In genomic region chr4:123819093-123819610, GRCm38 (mm10) we compare ENCODE assay signal across 13 mouse cellular contexts. TPM values are rescaled to one million over a fixed set of nuclear protein-coding genes. Genes with fewer than 3 reads are reported as not detected.
DNase-seq lines count a peak whose midpoint lies in the region; ATAC-seq and TF ChIP-seq lines count a peak whose summit lies in the region.
"Had no signal": no experiment of that assay in that cellular context is flagged by ENCODE, and none has a peak within 500 bp of the region (broad histone marks: within the 10 kb centered on the region; RNA-seq: fewer than 3 reads in every experiment).

No protein-coding gene starts in this region.

- ATAC-seq in midbrain, embryonic 15.5 days (replicated peaks) = no peak
- no peak for ATAC-seq in limb, embryonic 11.5 days (ENCODE audit: insufficient number of reproducible peaks, low FRiP score, low TSS enrichment, low read depth)

- no peak overlapping the region for H3K4me2 ChIP-seq in midbrain, embryonic 15.5 days
- no peak overlapping the region for H3K4me2 ChIP-seq in limb, embryonic 11.5 days (ENCODE audit: low read depth, severe bottlenecking)
- H3K4me2 ChIP-seq: liver, embryonic 15.5 days had no signal

- no peak for DNase-seq in gastrocnemius, adult 2 months
- DNase-seq in gastrocnemius, postnatal 36 days = no peak
- peak; percentile 12 for DNase-seq in midbrain, embryonic 10.5 days (ENCODE audit: low spot score)
- DNase-seq in limb, embryonic 11.5 days (ENCODE audit: low spot score) = peak; percentile 23
- peak; percentile 11 for DNase-seq in telencephalon, adult 2 months (ENCODE audit: low read depth, low spot score)
- no peak for DNase-seq in thymus, postnatal 14 days
- DNase-seq in thymus, postnatal 10 days (ENCODE audit: low spot score in 2 of 2) = no peak

- no peak overlapping the region for H3K9ac ChIP-seq in midbrain, embryonic 15.5 days
- no peak overlapping the region for H3K9ac ChIP-seq in limb, embryonic 11.5 days (ENCODE audit: low read length)
- H3K9ac ChIP-seq: liver, embryonic 15.5 days had no signal

- peak; percentile 3; the same call in 1 of the 2 replicates for TF ChIP-seq CTCF in gastrocnemius, adult 2 months (IDR thresholded peaks at IDR 0.05)

- H3K4me3 ChIP-seq in gastrocnemius, adult 2 months = no peak overlapping the region
- H3K4me3 ChIP-seq in midbrain, embryonic 10.5 days = no peak overlapping the region
- H3K4me3 ChIP-seq in midbrain, embryonic 15.5 days = no peak overlapping the region
- H3K4me3 ChIP-seq in limb, embryonic 11.5 days (ENCODE audit: low read depth, low read length) = no peak overlapping the region
- H3K4me3 ChIP-seq: liver, embryonic 15.5 days had no signal

- intact Hi-C loops in gastrocnemius, adult 2 months (cut with DNase I) = no loop called here
- intact Hi-C loops in gastrocnemius, postnatal 36 days (cut with DNase I) = no loop called here

- no peaks in the 10 kb centered on the region for H3K9me3 ChIP-seq in midbrain, embryonic 10.5 days (replicated peaks)
- no peaks in the 10 kb centered on the region for H3K9me3 ChIP-seq in midbrain, embryonic 15.5 days
- H3K9me3 ChIP-seq in limb, embryonic 11.5 days (ENCODE audit: control insufficient read depth, low read length) = no peaks in the 10 kb centered on the region
- H3K9me3 ChIP-seq: G1E; liver, embryonic 15.5 days had no signal

- whole genome bisulfite sequencing in midbrain, embryonic 10.5 days = 46% methylated on average over 4 of the region's 4 CpGs
- 44% methylated on average over 4 of the region's 4 CpGs for WGBS in midbrain, embryonic 15.5 days
- 42% methylated on average over 4 of the region's 4 CpGs for WGBS in limb, embryonic 11.5 days

- H3K27ac ChIP-seq in gastrocnemius, adult 2 months = no peak overlapping the region
- no peak overlapping the region; the same call in 1 of the 2 replicates for H3K27ac ChIP-seq in midbrain, embryonic 10.5 days (replicated peaks)
- no peak overlapping the region for H3K27ac ChIP-seq in midbrain, embryonic 15.5 days
- no peak overlapping the region for H3K27ac ChIP-seq in limb, embryonic 11.5 days (replicated peaks; ENCODE audit: low read depth, low read length)
- H3K27ac ChIP-seq: liver, embryonic 15.5 days had no signal

- no peaks in the 10 kb centered on the region for H3K27me3 ChIP-seq in midbrain, embryonic 10.5 days (ENCODE audit: low read depth, poor library complexity, severe bottlenecking)
- H3K27me3 ChIP-seq in midbrain, embryonic 15.5 days (replicated peaks) = no peaks in the 10 kb centered on the region
- H3K27me3 ChIP-seq in limb, embryonic 11.5 days (ENCODE audit: control insufficient read depth, insufficient read depth, low read length) = no peaks in the 10 kb centered on the region
- H3K27me3 ChIP-seq: liver, embryonic 15.5 days had no signal

- no peaks in the 10 kb centered on the region for H3K36me3 ChIP-seq in midbrain, embryonic 10.5 days
- H3K36me3 ChIP-seq in midbrain, embryonic 15.5 days (replicated peaks) = no peaks in the 10 kb centered on the region
- H3K36me3 ChIP-seq in limb, embryonic 11.5 days (ENCODE audit: control insufficient read depth, insufficient read depth, low read length) = no peaks in the 10 kb centered on the region
- H3K36me3 ChIP-seq: G1E; liver, embryonic 15.5 days had no signal

- H3K4me1 ChIP-seq in midbrain, embryonic 10.5 days = peaks cover 10% of the 10 kb centered on the region
- H3K4me1 ChIP-seq in midbrain, embryonic 15.5 days = no peaks in the 10 kb centered on the region
- no peaks in the 10 kb centered on the region for H3K4me1 ChIP-seq in limb, embryonic 11.5 days (ENCODE audit: control insufficient read depth, insufficient read depth, low read length)
- H3K4me1 ChIP-seq: liver, embryonic 15.5 days had no signal

RNA-seq across cellular contexts. Expression of gene Rhbdl2, which starts 31.5 kb away (rescaled TPM):
- total RNA-seq in gastrocnemius, adult 2 months (2021) = not detected
- total RNA-seq in gastrocnemius, postnatal 36 days (2021) = not detected
- 0.11 and 0.72 TPM in 2 replicates for polyA plus RNA-seq in midbrain, embryonic 10.5 days (2016; fragmentation: Nextera tagmentation; extraction: Ambion mirVana)
- 1.1 and 1.6 TPM in 2 replicates for polyA plus RNA-seq in midbrain, embryonic 15.5 days (2015; fragmentation: Nextera tagmentation; extraction: Ambion mirVana)
- polyA plus RNA-seq in limb, embryonic 11.5 days (2014; fragmentation: Nextera tagmentation; extraction: Ambion mirVana) = 1.3 and 1.7 TPM in 2 replicates
- total RNA-seq: common myeloid progenitor, adult 5-6 weeks had no signal
- polyA plus RNA-seq: G1E; liver, embryonic 15.5 days had no signal

RNA-seq across cellular contexts. Expression of gene 4933427I04Rik, which starts 40.3 kb away (rescaled TPM):
- not detected for total RNA-seq in gastrocnemius, adult 2 months (2021)
- total RNA-seq in gastrocnemius, postnatal 36 days (2021) = not detected
- polyA plus RNA-seq in midbrain, embryonic 10.5 days (2016; fragmentation: Nextera tagmentation; extraction: Ambion mirVana) = 0.06 TPM in 1 of 2 replicates, not detected in the other
- polyA plus RNA-seq in midbrain, embryonic 15.5 days (2015; fragmentation: Nextera tagmentation; extraction: Ambion mirVana) = 0.13 and 0.19 TPM in 2 replicates
- polyA plus RNA-seq in limb, embryonic 11.5 days (2014; fragmentation: Nextera tagmentation; extraction: Ambion mirVana) = 0.11 TPM in 1 of 2 replicates, not detected in the other
- total RNA-seq: common myeloid progenitor, adult 5-6 weeks; heart, postnatal 14 days had no signal
- polyA plus RNA-seq: G1E; spleen, adult 2 months had no signal

Comparison
In these comparisons a context has a peak if more than half of its experiments do, and no peak if none do; other contexts are left out.
1. DNase-seq: peak in midbrain, embryonic 10.5 days (single experiment), limb, embryonic 11.5 days (single experiment) and telencephalon, adult 2 months (single experiment); none in gastrocnemius, adult 2 months (single experiment), gastrocnemius, postnatal 36 days (0 of 2), thymus, postnatal 14 days (single experiment) and thymus, postnatal 10 days (0 of 2).